ENCODE assay signal across 30 mouse cellular contexts in genomic region chr3:84092875-84093274, GRCm38 (mm10). TPM values are rescaled to one million over a fixed set of nuclear protein-coding genes. Genes with fewer than 3 reads are reported as not detected.
DNase-seq lines count a peak whose midpoint lies in the region; ATAC-seq and TF ChIP-seq lines count a peak whose summit lies in the region.
"Had no signal": no experiment of that assay in that cellular context is flagged by ENCODE, and none has a peak within 500 bp of the region (broad histone marks: within the 10 kb centered on the region; RNA-seq: fewer than 3 reads in every experiment).

No protein-coding gene starts in this region.

- no peaks in the 10 kb centered on the region for H3K27me3 ChIP-seq in intestine, embryonic 16.5 days (replicated peaks; ENCODE audit: control insufficient read depth, insufficient read depth, low read length)
- no peaks in the 10 kb centered on the region for H3K27me3 ChIP-seq in lung, postnatal 0 days (replicated peaks; ENCODE audit: insufficient read depth, low read length)
- H3K27me3 ChIP-seq: embryonic facial prominence, embryonic 15.5 days; forebrain, embryonic 12.5 days; heart, embryonic 15.5 days; hindbrain, embryonic 12.5 days; limb, embryonic 12.5 days; midbrain, embryonic 15.5 days had no signal

- no peak overlapping the region for H3K4me3 ChIP-seq in bone marrow, adult 2 months (replicated peaks; ENCODE audit: control insufficient read depth, low read depth, low read length)
- no peak overlapping the region for H3K4me3 ChIP-seq in intestine, embryonic 16.5 days (ENCODE audit: low read length)
- no peak overlapping the region for H3K4me3 ChIP-seq in lung, postnatal 0 days (ENCODE audit: low read depth, low read length)
- H3K4me3 ChIP-seq: embryonic facial prominence, embryonic 10.5 days; embryonic facial prominence, embryonic 15.5 days; forebrain, embryonic 12.5 days; heart, embryonic 10.5 days; heart, embryonic 15.5 days; hindbrain, embryonic 12.5 days; limb, embryonic 12.5 days; midbrain, embryonic 10.5 days; midbrain, embryonic 15.5 days had no signal

- DNase-seq in CD4-positive helper T cell, adult 2 months (ENCODE audit: low read depth, low spot score) = peak; percentile 20
- no peak for DNase-seq in lung, postnatal 0 days (ENCODE audit: low spot score)
- no peak for DNase-seq in left cerebral cortex, postnatal 36 days (ENCODE audit: low spot score in 2 of 2)
- no peak for DNase-seq in retina, postnatal 1 day
- DNase-seq: adrenal gland, postnatal 14 days; cerebellum, adult 2 months; cerebellum, postnatal 14 days; forebrain, postnatal 0 days; gastrocnemius, postnatal 10 days; heart, adult 11 months; kidney, adult 8-10 months; kidney, postnatal 10 days; layer of hippocampus, adult 9-11 months; liver, postnatal 0 days; lung, postnatal 4 days; right cerebral cortex, postnatal 4 days had no signal

- peaks cover 2% of the 10 kb centered on the region for H3K4me1 ChIP-seq in bone marrow, adult 2 months (ENCODE audit: control insufficient read depth, insufficient read depth, low read length)
- no peaks in the 10 kb centered on the region for H3K4me1 ChIP-seq in intestine, embryonic 16.5 days (ENCODE audit: control insufficient read depth, insufficient read depth, low read length)
- no peaks in the 10 kb centered on the region for H3K4me1 ChIP-seq in lung, postnatal 0 days (ENCODE audit: insufficient read depth, low read depth, low read length)
- H3K4me1 ChIP-seq: embryonic facial prominence, embryonic 15.5 days; forebrain, embryonic 12.5 days; heart, embryonic 10.5 days; heart, embryonic 15.5 days; hindbrain, embryonic 12.5 days; limb, embryonic 12.5 days; midbrain, embryonic 15.5 days had no signal

- no peak overlapping the region for H3K9ac ChIP-seq in intestine, embryonic 16.5 days (ENCODE audit: low read depth, low read length)
- H3K9ac ChIP-seq in lung, postnatal 0 days (replicated peaks; ENCODE audit: low read depth) = no peak overlapping the region
- H3K9ac ChIP-seq: embryonic facial prominence, embryonic 15.5 days; forebrain, embryonic 12.5 days; forebrain, postnatal 0 days; heart, embryonic 15.5 days; hindbrain, embryonic 12.5 days; limb, embryonic 12.5 days; liver, postnatal 0 days; midbrain, embryonic 15.5 days had no signal

- no peaks in the 10 kb centered on the region for H3K9me3 ChIP-seq in intestine, embryonic 16.5 days (ENCODE audit: control insufficient read depth, low read length)
- no peaks in the 10 kb centered on the region for H3K9me3 ChIP-seq in lung, postnatal 0 days (ENCODE audit: low read length)
- H3K9me3 ChIP-seq: embryonic facial prominence, embryonic 10.5 days; embryonic facial prominence, embryonic 15.5 days; forebrain, embryonic 12.5 days; G1E; heart, embryonic 10.5 days; heart, embryonic 15.5 days; hindbrain, embryonic 12.5 days; limb, embryonic 12.5 days; midbrain, embryonic 10.5 days; midbrain, embryonic 15.5 days had no signal

- intact Hi-C loops in left cerebral cortex, postnatal 36 days (cut with DNase I) = no loop called here

- no peak for TF ChIP-seq CTCF in bone marrow, adult 2 months (IDR thresholded peaks at IDR 0.05; ENCODE audit: control insufficient read depth, insufficient read depth, low read length)
- TF ChIP-seq CTCF in lung, postnatal 0 days (IDR thresholded peaks at IDR 0.05) = no peak

- 48% methylated on average over 2 of the region's 2 CpGs for WGBS in bone marrow, adult 2 months
- WGBS in intestine, embryonic 16.5 days = 78% methylated on average over 2 of the region's 2 CpGs
- WGBS in lung, postnatal 0 days = 85% methylated on average over 2 of the region's 2 CpGs

- peak; percentile 99 for ATAC-seq in intestine, embryonic 16.5 days
- ATAC-seq in neutrophil, adult 5-6 weeks (ENCODE audit: extremely low read depth, insufficient number of reproducible peaks, low FRiP score, poor library complexity, severe bottlenecking) = 0 out of 2 replicates have a peak, but pooled peaks have one; percentile 30
- ATAC-seq in lung, postnatal 0 days = no peak
- ATAC-seq: forebrain, postnatal 0 days; hindbrain, postnatal 0 days; liver, postnatal 0 days; midbrain, embryonic 15.5 days had no signal

- H3K27ac ChIP-seq in bone marrow, adult 2 months (ENCODE audit: control insufficient read depth, insufficient read depth, low read depth, low read length, poor library complexity) = peak overlapping the region; percentile 56; the same call in 1 of the 2 replicates
- no peak overlapping the region for H3K27ac ChIP-seq in intestine, embryonic 16.5 days (ENCODE audit: low read length)
- no peak overlapping the region for H3K27ac ChIP-seq in lung, postnatal 0 days (ENCODE audit: low read length)
- H3K27ac ChIP-seq: embryonic facial prominence, embryonic 10.5 days; embryonic facial prominence, embryonic 15.5 days; forebrain, embryonic 12.5 days; heart, embryonic 10.5 days; heart, embryonic 15.5 days; hindbrain, embryonic 12.5 days; hindbrain, postnatal 0 days; limb, embryonic 12.5 days; midbrain, embryonic 10.5 days; midbrain, embryonic 15.5 days had no signal

- no peak overlapping the region for H3K4me2 ChIP-seq in intestine, embryonic 16.5 days (ENCODE audit: low read depth, low read length)
- H3K4me2 ChIP-seq in lung, postnatal 0 days (replicated peaks; ENCODE audit: low read depth, low read length) = no peak overlapping the region
- H3K4me2 ChIP-seq: embryonic facial prominence, embryonic 15.5 days; forebrain, embryonic 12.5 days; heart, embryonic 15.5 days; hindbrain, embryonic 12.5 days; limb, embryonic 12.5 days; midbrain, embryonic 15.5 days had no signal

- TF ChIP-seq EP300 in lung, postnatal 0 days (IDR thresholded peaks at IDR 0.05) = no peak

- H3K36me3 ChIP-seq in intestine, embryonic 16.5 days (ENCODE audit: control insufficient read depth, insufficient read depth, low read length) = no peaks in the 10 kb centered on the region
- no peaks in the 10 kb centered on the region for H3K36me3 ChIP-seq in lung, postnatal 0 days (ENCODE audit: insufficient read depth, low read length)
- H3K36me3 ChIP-seq: embryonic facial prominence, embryonic 10.5 days; embryonic facial prominence, embryonic 15.5 days; forebrain, embryonic 12.5 days; heart, embryonic 10.5 days; heart, embryonic 15.5 days; hindbrain, embryonic 12.5 days; limb, embryonic 12.5 days; midbrain, embryonic 10.5 days; midbrain, embryonic 15.5 days had no signal

- TF ChIP-seq POLR2A in bone marrow, adult 2 months (IDR thresholded peaks at IDR 0.05; ENCODE audit: borderline replicate concordance, control insufficient read depth, low read depth, low read length) = no peak

RNA-seq across cellular contexts. Expression of gene Tmem131l, which starts 52.9 kb away (rescaled TPM):
- 332 and 484 TPM in 2 replicates for polyA plus RNA-seq in bone marrow, adult 2 months (2011; ENCODE audit: insufficient read depth, insufficient read length, low replicate concordance, missing spikeins)
- 18.2 and 19.8 TPM in 2 replicates for polyA plus RNA-seq in intestine, embryonic 16.5 days (2015; fragmentation: Nextera tagmentation; extraction: Ambion mirVana)
- total RNA-seq in neutrophil, adult 5-6 weeks (2017) = 161 and 162 TPM in 2 replicates
- polyA plus RNA-seq in lung, postnatal 0 days (2015; fragmentation: Nextera tagmentation; extraction: Ambion mirVana) = 18.4 and 21.3 TPM in 2 replicates
- 10 to 100 TPM; 17.7 to 28.0 TPM for total RNA-seq in left cerebral cortex, postnatal 36 days (2021)

Comparison
In these comparisons a context has a peak if more than half of its experiments do, and no peak if none do; other contexts are left out.
1. RNA of gene Tmem131l, which starts 52.9 kb away (polyA plus RNA-seq): 332 to 484 TPM in bone marrow, adult 2 months; 18.2 to 19.8 TPM in intestine, embryonic 16.5 days and 18.4 to 21.3 TPM in lung, postnatal 0 days; every median in the first group is over 10 times any median in the second.